Mouse (Mus musculus): Measurements from ENCODE around the gene Efnb1. TPM values are rescaled to one million over a fixed set of nuclear protein-coding genes. Genes with fewer than 3 reads are reported as not detected.

Gene Efnb1
- polyA plus RNA-seq, 1 experiment from 2014 or later, result 9.7 TPM

Other genes starting within 250 kb of the Efnb1 start
- 3.5 and 4.1 TPM in 2 replicates for gene Ophn1, start 245.1 kb upstream of the Efnb1 start, polyA plus RNA-seq (2016; fragmentation: Nextera tagmentation; extraction: Ambion mirVana)
- gene Yipf6, start 199.8 kb upstream of the Efnb1 start, polyA plus RNA-seq (2016; fragmentation: Nextera tagmentation; extraction: Ambion mirVana), result 15.1 and 15.5 TPM in 2 replicates
- 5.2 and 6.1 TPM in 2 replicates for gene Stard8, start 132.9 kb upstream of the Efnb1 start, polyA plus RNA-seq (2016; fragmentation: Nextera tagmentation; extraction: Ambion mirVana)

All from liver, embryonic 12.5 days (tissue).